Mouse (Mus musculus) limb, embryonic 11.5 days (tissue): Measurements from ENCODE around the gene Rin2. TPM values are rescaled to one million over a fixed set of nuclear protein-coding genes. Genes with fewer than 3 reads are reported as not detected.

ENCODE experiments used
- ATAC-seq: fragments of 200-750 bp; cut with Nextera tagmentation; 2 replicates; pipeline ENCODE4 v1.8.0; 2017; ENCODE audit warnings: low read depth; ENCODE audit not compliant: insufficient number of reproducible peaks, low FRiP score, low TSS enrichment
- DNase-seq: peaks from one replicate; pipeline ENCODE4 v3.0.0-alpha.2; 2015; ENCODE audit warnings: low spot score
- H3K27ac ChIP-seq: fragments of 300-500 bp; sonication (generic); replicated peaks from 2 replicates; pipeline ENCODE4 v1.5.1; 2014; ENCODE audit warnings: low read depth, mild to moderate bottlenecking, low read length
- H3K27me3 ChIP-seq: fragments of 300-500 bp; sonication (generic); 2 replicates; pipeline ENCODE4 v1.6.1; 2014; ENCODE audit warnings: mild to moderate bottlenecking, low read length, mixed read lengths; ENCODE audit not compliant: control insufficient read depth, insufficient read depth
- H3K36me3 ChIP-seq: fragments of 300-500 bp; sonication (generic); 2 replicates; pipeline ENCODE4 v1.6.1; 2014; ENCODE audit warnings: mild to moderate bottlenecking, low read length, moderate library complexity, mixed read lengths; ENCODE audit not compliant: control insufficient read depth, insufficient read depth
- H3K4me1 ChIP-seq: fragments of 300-500 bp; sonication (generic); 2 replicates; pipeline ENCODE4 v1.6.1; 2014; ENCODE audit warnings: low read length, mixed read lengths; ENCODE audit not compliant: control insufficient read depth, insufficient read depth
- H3K4me2 ChIP-seq: fragments of 300-500 bp; sonication (generic); 2 replicates; pipeline ENCODE4 v1.6.1; 2014; ENCODE audit warnings: low read depth, mild to moderate bottlenecking, moderate library complexity; ENCODE audit not compliant: severe bottlenecking
- H3K4me3 ChIP-seq: fragments of 300-500 bp; sonication (generic); 2 replicates; pipeline ENCODE4 v1.5.1; 2014; ENCODE audit warnings: low read depth, low read length
- H3K9ac ChIP-seq: fragments of 300-500 bp; sonication (generic); 2 replicates; pipeline ENCODE4 v1.6.1; 2014; ENCODE audit warnings: mild to moderate bottlenecking, low read length
- H3K9me3 ChIP-seq: fragments of 300-500 bp; sonication (generic); 2 replicates; pipeline ENCODE4 v1.6.1; 2016; ENCODE audit warnings: low read length; ENCODE audit not compliant: control insufficient read depth
- WGBS: fragments of 180-500 bp; shearing (Covaris S2); extraction: QIAGEN DNeasy Blood & Tissue Kit; methylation state at CpG from one replicate; pipeline ENCODE4 v1.1.7; 2014; 5-methylcytosine and 5-hydroxymethylcytosine counted together
- polyA plus RNA-seq: library from polyadenylated mRNA; unstranded; fragments of >200 nt; fragmentation: Nextera tagmentation; extraction: Ambion mirVana; gene quantifications from 2 replicates; pipeline ENCODE4 v1.2.1, GENCODE M21; 2014

The Rin2 gene
- polyA plus RNA-seq, 1 experiment from 2014 or later: 19.9 TPM

- peaks cover 4% of the 10 kb centered on the region for H3K9me3 ChIP-seq
- H3K4me2 ChIP-seq: no peak overlapping the region
- no peaks in the 10 kb centered on the region for H3K36me3 ChIP-seq
- 100% methylated on average over 1 of the region's 1 CpGs for WGBS
- no peaks in the 10 kb centered on the region for H3K4me1 ChIP-seq
- no peak overlapping the region for H3K9ac ChIP-seq
- no peak for ATAC-seq
- no peak overlapping the region for H3K27ac ChIP-seq
- DNase-seq: no peak
- no peak overlapping the region for H3K4me3 ChIP-seq
- H3K27me3 ChIP-seq: no peaks in the 10 kb centered on the region
Observed at GRCm38 (mm10) chr2:145812818-145813217, 137.8 kb downstream of the Rin2 start.

- 77% methylated on average over 5 of the region's 5 CpGs for WGBS
- ATAC-seq: no peak
- Histone ChIP-seq H3K27me3 (no peaks in the 10 kb centered on the region), H3K27ac (no peak overlapping the region), H3K4me1 (no peaks in the 10 kb centered on the region), H3K9me3 (peaks cover 4% of the 10 kb centered on the region), H3K9ac (no peak overlapping the region), H3K4me3 (no peak overlapping the region), H3K36me3 (no peaks in the 10 kb centered on the region), H3K4me2 (no peak overlapping the region)
- DNase-seq: no peak
Observed at GRCm38 (mm10) chr2:145817195-145817594, 142.2 kb downstream of the Rin2 start.

- no peak overlapping the region for H3K4me3 ChIP-seq
- no peak overlapping the region for H3K9ac ChIP-seq
- no peaks in the 10 kb centered on the region for H3K27me3 ChIP-seq
- WGBS: 84% methylated on average over 15 of the region's 15 CpGs
- H3K4me2 ChIP-seq: no peak overlapping the region
- ATAC-seq (no peak), DNase-seq (no peak)
- no peaks in the 10 kb centered on the region for H3K4me1 ChIP-seq
- no peak overlapping the region for H3K27ac ChIP-seq
- H3K9me3 ChIP-seq: no peaks in the 10 kb centered on the region
- no peaks in the 10 kb centered on the region for H3K36me3 ChIP-seq
Observed at GRCm38 (mm10) chr2:145822013-145822782, 147.2 kb downstream of the Rin2 start.

- 45% methylated on average over 3 of the region's 3 CpGs for WGBS
- H3K27ac ChIP-seq: no peak overlapping the region
- H3K9ac ChIP-seq: no peak overlapping the region
- H3K9me3 ChIP-seq: no peaks in the 10 kb centered on the region
- H3K4me3 ChIP-seq: no peak overlapping the region
- no peaks in the 10 kb centered on the region for H3K27me3 ChIP-seq
- DNase-seq (peak; percentile 30), ATAC-seq (no peak)
- no peaks in the 10 kb centered on the region for H3K4me1 ChIP-seq
- no peaks in the 10 kb centered on the region for H3K36me3 ChIP-seq
- H3K4me2 ChIP-seq: no peak overlapping the region
Observed at GRCm38 (mm10) chr2:145822783-145823729, 148.0 kb downstream of the Rin2 start.

- Histone ChIP-seq H3K27me3 (no peaks in the 10 kb centered on the region), H3K4me2 (no peak overlapping the region), H3K36me3 (no peaks in the 10 kb centered on the region), H3K4me1 (no peaks in the 10 kb centered on the region), H3K27ac (no peak overlapping the region), H3K9me3 (no peaks in the 10 kb centered on the region), H3K4me3 (no peak overlapping the region), H3K9ac (no peak overlapping the region)
- 88% methylated on average over 3 of the region's 3 CpGs for WGBS
- DNase-seq: no peak
- ATAC-seq: no peak
Observed at GRCm38 (mm10) chr2:145824749-145825148, 149.7 kb downstream of the Rin2 start.

GRCm38 (mm10) chr2:145825221-145825620 is 150.2 kb downstream of the Rin2 start:
- ATAC-seq (no peak), DNase-seq (no peak)
- H3K27me3 ChIP-seq: no peaks in the 10 kb centered on the region
- WGBS: 96% methylated on average over 10 of the region's 10 CpGs
- H3K4me1 ChIP-seq: no peaks in the 10 kb centered on the region
- H3K4me2 ChIP-seq: no peak overlapping the region
- H3K4me3 ChIP-seq: no peak overlapping the region
- H3K9ac ChIP-seq: no peak overlapping the region
- H3K36me3 ChIP-seq: no peaks in the 10 kb centered on the region
- no peaks in the 10 kb centered on the region for H3K9me3 ChIP-seq
- no peak overlapping the region for H3K27ac ChIP-seq

- H3K9me3 ChIP-seq: no peaks in the 10 kb centered on the region
- H3K4me2 ChIP-seq: no peak overlapping the region
- no peak overlapping the region for H3K27ac ChIP-seq
- H3K9ac ChIP-seq: no peak overlapping the region
- no peak overlapping the region for H3K4me3 ChIP-seq
- ATAC-seq (no peak), DNase-seq (no peak)
- H3K4me1 ChIP-seq: peaks cover under 1% of the 10 kb centered on the region; the same call in 1 of the 2 replicates
- no peaks in the 10 kb centered on the region for H3K27me3 ChIP-seq
- H3K36me3 ChIP-seq: no peaks in the 10 kb centered on the region
- WGBS: 87% methylated on average over 2 of the region's 2 CpGs
Observed at GRCm38 (mm10) chr2:145827930-145828329, 152.9 kb downstream of the Rin2 start.

- ATAC-seq (no peak), DNase-seq (no peak)
- Histone ChIP-seq H3K4me3 (no peak overlapping the region), H3K9ac (no peak overlapping the region), H3K27me3 (no peaks in the 10 kb centered on the region), H3K36me3 (no peaks in the 10 kb centered on the region), H3K9me3 (no peaks in the 10 kb centered on the region), H3K27ac (no peak overlapping the region), H3K4me1 (peaks cover 5% of the 10 kb centered on the region; the same call in 1 of the 2 replicates), H3K4me2 (no peak overlapping the region)
- 92% methylated on average over 3 of the region's 3 CpGs for WGBS
Observed at GRCm38 (mm10) chr2:145828603-145829002, 153.6 kb downstream of the Rin2 start.
